ENCODE assay signal across 1 mouse cellular context in the genomic region with DNA sequence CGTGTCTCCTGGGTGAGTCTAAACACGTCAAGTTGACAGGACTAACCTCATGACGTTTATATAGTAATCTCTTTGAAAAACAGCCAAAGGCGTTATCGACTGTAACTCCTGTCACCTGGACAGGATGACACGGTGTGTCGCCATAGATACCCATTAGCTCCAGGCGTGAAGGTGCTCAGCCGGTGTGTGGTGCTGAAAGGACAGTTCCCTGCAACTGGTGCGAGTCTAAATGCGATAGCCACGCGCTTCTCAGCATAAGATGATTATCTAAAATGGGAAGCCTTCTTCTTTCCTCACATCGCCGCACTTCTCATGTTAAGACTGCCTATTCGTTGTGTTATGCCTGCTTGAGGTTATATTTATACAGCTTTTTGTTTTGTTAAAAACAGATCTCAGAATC.
TF ChIP-seq lines count a peak whose summit lies in the region.

No protein-coding gene starts in this region.

TF ChIP-seq in CH12.LX, 34 proteins besides CTCF, POLR2A, EP300 and RAD21 (continued from another document):
- TF ChIP-seq MAFK (IDR thresholded peaks at IDR 0.05; ENCODE audit: insufficient replicate concordance, low read length) (no peak), POLR2AphosphoS2 (IDR thresholded peaks at IDR 0.05; ENCODE audit: low read depth, low read length) (no peak), MAZ (IDR thresholded peaks at IDR 0.05; ENCODE audit: low read depth, low read length) (no peak), USF1 (IDR thresholded peaks at IDR 0.05; ENCODE audit: low read depth, low read length) (no peak), CHD1 (IDR thresholded peaks at IDR 0.05; ENCODE audit: low read depth, low read length) (no peak), JUND (conservative IDR thresholded peaks at IDR 0.05; ENCODE audit: low read depth, low read length) (no peak), MYC (IDR thresholded peaks at IDR 0.05; ENCODE audit: low read depth, low read length) (no peak), MAX (IDR thresholded peaks at IDR 0.05; ENCODE audit: low read length) (no peak), NRF1 (IDR thresholded peaks at IDR 0.05; ENCODE audit: low read depth, low read length) (no peak)
TF ChIP-seq in CH12.LX: peak in this region for 0.
